Mouse (Mus musculus): ENCODE results near the gene Zcchc13. TPM values are rescaled to one million over a fixed set of nuclear protein-coding genes. Genes with fewer than 3 reads are reported as not detected.

Gene Zcchc13
- total and polyA plus RNA-seq, 3 experiments, result not detected

GRCm38 (mm10) chrX:103628890-103629289 lies 1.5 kb upstream of the Zcchc13 start:
- H3K79me2 ChIP-seq (ENCODE audit: control insufficient read depth, insufficient read depth, low read length, poor library complexity), result no peaks in the 10 kb centered on the region
- H3K4me3 ChIP-seq (ENCODE audit: control insufficient read depth in 1 of 2, insufficient read depth in 1 of 2, low read depth in 2 of 2, low read length in 2 of 2), result no peak overlapping the region
- no peaks in the 10 kb centered on the region for H3K27me3 ChIP-seq (ENCODE audit: control insufficient read depth in 1 of 2, insufficient read depth in 2 of 2, low read length in 2 of 2)
- H3K4me1 ChIP-seq (ENCODE audit: control insufficient read depth in 1 of 2, insufficient read depth in 2 of 2, low read length in 2 of 2), result no peaks in the 10 kb centered on the region; a peak in 1 of 4 replicates
- H3K27ac ChIP-seq (ENCODE audit: control insufficient read depth, low read depth, low read length), result no peak overlapping the region
- no peak for TF ChIP-seq ZKSCAN1 (IDR thresholded peaks at IDR 0.05; ENCODE audit: low read depth, low read length)
- peak; percentile 91 for TF ChIP-seq TBP (IDR thresholded peaks at IDR 0.05; ENCODE audit: low read depth, low read length)
- TF ChIP-seq SMC3 (IDR thresholded peaks at IDR 0.05; ENCODE audit: low read depth, low read length), result peak; percentile 21; the same call in 1 of the 2 replicates
- no peak for TF ChIP-seq UBTF (IDR thresholded peaks at IDR 0.05; ENCODE audit: borderline replicate concordance, insufficient read depth, low read depth, low read length)
- peak in 1 of 3 experiments; percentile 9; a peak in 1 of 6 replicates for TF ChIP-seq CTCF (IDR thresholded peaks at IDR 0.05 in 2 of 3, conservative IDR thresholded peaks at IDR 0.05 in 1 of 3; ENCODE audit: control insufficient read depth in 1 of 3, insufficient read depth in 1 of 3, low read depth in 2 of 3, low read length in 3 of 3, poor library complexity in 1 of 3, severe bottlenecking in 1 of 3)
- H3K9me3 ChIP-seq (replicated peaks; ENCODE audit: insufficient read depth, low read length), result no peaks in the 10 kb centered on the region
- H3K9ac ChIP-seq (ENCODE audit: control insufficient read depth, low read depth, low read length, poor library complexity, severe bottlenecking), result no peak overlapping the region
- no peaks in the 10 kb centered on the region for H3K36me3 ChIP-seq (ENCODE audit: control insufficient read depth in 1 of 2, insufficient read depth in 2 of 2, low read length in 2 of 2)
- DNase-seq (ENCODE audit: low read depth, low spot score), result peak; percentile 25

- TF ChIP-seq ZKSCAN1 (IDR thresholded peaks at IDR 0.05; ENCODE audit: low read depth, low read length) (no peak), MAX (IDR thresholded peaks at IDR 0.05; ENCODE audit: low read length) (no peak), POLR2AphosphoS5 (IDR thresholded peaks at IDR 0.05; ENCODE audit: borderline replicate concordance, low read depth, low read length) (no peak), GABPA (IDR thresholded peaks at IDR 0.05; ENCODE audit: low read depth, low read length) (no peak), CHD2 (IDR thresholded peaks at IDR 0.05; ENCODE audit: low read length) (no peak), MAZ (IDR thresholded peaks at IDR 0.05; ENCODE audit: low read depth, low read length) (no peak), TAL1 (IDR thresholded peaks at IDR 0.05; ENCODE audit: low read length) (no peak), TBP (IDR thresholded peaks at IDR 0.05; ENCODE audit: low read depth, low read length) (no peak), CHD1 (IDR thresholded peaks at IDR 0.05; ENCODE audit: low read depth, low read length) (no peak), BHLHE40 (IDR thresholded peaks at IDR 0.05; ENCODE audit: borderline replicate concordance, low read depth, low read length) (no peak), UBTF (IDR thresholded peaks at IDR 0.05; ENCODE audit: borderline replicate concordance, insufficient read depth, low read depth, low read length) (no peak), SMC3 (IDR thresholded peaks at IDR 0.05; ENCODE audit: low read depth, low read length) (no peak), ZMIZ1 (IDR thresholded peaks at IDR 0.05; ENCODE audit: low read depth, low read length) (no peak), ZNF384 (IDR thresholded peaks at IDR 0.05; ENCODE audit: low read depth, low read length) (no peak), POLR2A (IDR thresholded peaks at IDR 0.05; ENCODE audit: control insufficient read depth in 1 of 2, insufficient read depth in 1 of 2, low read depth in 1 of 2, low read length in 2 of 2, poor library complexity in 1 of 2) (no peak), GATA1 (IDR thresholded peaks at IDR 0.05; ENCODE audit: low read depth, low read length) (no peak), KAT2A (conservative IDR thresholded peaks at IDR 0.05; ENCODE audit: low read depth, low read length) (no peak), EP300 (IDR thresholded peaks at IDR 0.05; ENCODE audit: low read depth in 1 of 2, low read length in 2 of 2) (no peak), RAD21 (IDR thresholded peaks at IDR 0.05; ENCODE audit: low read depth, low read length) (no peak), USF2 (IDR thresholded peaks at IDR 0.05; ENCODE audit: borderline replicate concordance in 1 of 2, insufficient read depth in 1 of 2, low read depth in 1 of 2, low read length in 2 of 2) (no peak)
Measured at GRCm38 (mm10) chrX:103633895-103634294, 3.5 kb downstream of the Zcchc13 start.

More at GRCm38 (mm10) chrX:103633895-103634294, 3.5 kb downstream of the Zcchc13 start:
- no peaks in the 10 kb centered on the region for H3K79me2 ChIP-seq (ENCODE audit: control insufficient read depth, insufficient read depth, low read length, poor library complexity)
- H3K27ac ChIP-seq (ENCODE audit: control insufficient read depth, low read depth, low read length), result no peak overlapping the region
- H3K4me3 ChIP-seq (ENCODE audit: control insufficient read depth in 1 of 2, insufficient read depth in 1 of 2, low read depth in 2 of 2, low read length in 2 of 2), result no peak overlapping the region
- H3K36me3 ChIP-seq (ENCODE audit: control insufficient read depth in 1 of 2, insufficient read depth in 2 of 2, low read length in 2 of 2), result no peaks in the 10 kb centered on the region
- no peaks in the 10 kb centered on the region for H3K4me1 ChIP-seq (ENCODE audit: control insufficient read depth in 1 of 2, insufficient read depth in 2 of 2, low read length in 2 of 2)
- DNase-seq (ENCODE audit: low read depth, low spot score), result peak; percentile 6
- no peaks in the 10 kb centered on the region for H3K9me3 ChIP-seq (replicated peaks; ENCODE audit: insufficient read depth, low read length)
- no peaks in the 10 kb centered on the region for H3K27me3 ChIP-seq (ENCODE audit: control insufficient read depth in 1 of 2, insufficient read depth in 2 of 2, low read length in 2 of 2)
- no peak overlapping the region for H3K9ac ChIP-seq (ENCODE audit: control insufficient read depth, low read depth, low read length, poor library complexity, severe bottlenecking)
